Mouse (Mus musculus): ENCODE results near the gene Carm1. TPM values are rescaled to one million over a fixed set of nuclear protein-coding genes. Genes with fewer than 3 reads are reported as not detected.

Carm1 gene
- 33.7 and 36.1 TPM in 2 replicates for polyA plus RNA-seq (2015; fragmentation: Nextera tagmentation; extraction: Ambion mirVana)

DNA sequence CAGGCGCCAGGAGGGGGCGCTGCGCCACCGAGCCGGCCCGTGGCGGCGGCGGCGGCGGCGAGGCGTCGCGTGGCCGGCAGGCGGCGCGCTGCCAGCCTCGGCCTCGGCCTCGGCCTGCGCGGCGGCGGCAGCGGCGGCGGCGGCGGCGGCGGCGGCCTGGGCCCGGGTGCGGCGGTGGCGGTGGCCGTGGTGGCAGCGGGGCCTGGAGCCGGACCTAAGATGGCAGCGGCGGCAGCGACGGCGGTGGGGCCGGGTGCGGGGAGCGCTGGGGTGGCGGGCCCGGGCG, at the start of gene Carm1:
Gene Carm1 (plus strand): TSS at position 106 of the 286 bp plus-strand sequence.
- 1% methylated on average over 43 of the region's 52 CpGs for WGBS
- H3K27ac ChIP-seq (replicated peaks): peak within 1 kb of the TSS; percentile 99
- H3K36me3 ChIP-seq: peaks cover 6% of the 10 kb centered on the region
- H3K27me3 ChIP-seq (replicated peaks): no peaks in the 10 kb centered on the region
- peak within 1 kb of the TSS; percentile 79 for H3K4me3 ChIP-seq (replicated peaks)
- H3K9me3 ChIP-seq (replicated peaks): no peaks in the 10 kb centered on the region
- peaks cover 31% of the 10 kb centered on the region for H3K4me1 ChIP-seq
- peak within 1 kb of the TSS; percentile 79 for H3K4me2 ChIP-seq
- ATAC-seq (ENCODE audit: low FRiP score): no peak
- peak within 1 kb of the TSS; percentile 94 for H3K9ac ChIP-seq (replicated peaks)

DNA sequence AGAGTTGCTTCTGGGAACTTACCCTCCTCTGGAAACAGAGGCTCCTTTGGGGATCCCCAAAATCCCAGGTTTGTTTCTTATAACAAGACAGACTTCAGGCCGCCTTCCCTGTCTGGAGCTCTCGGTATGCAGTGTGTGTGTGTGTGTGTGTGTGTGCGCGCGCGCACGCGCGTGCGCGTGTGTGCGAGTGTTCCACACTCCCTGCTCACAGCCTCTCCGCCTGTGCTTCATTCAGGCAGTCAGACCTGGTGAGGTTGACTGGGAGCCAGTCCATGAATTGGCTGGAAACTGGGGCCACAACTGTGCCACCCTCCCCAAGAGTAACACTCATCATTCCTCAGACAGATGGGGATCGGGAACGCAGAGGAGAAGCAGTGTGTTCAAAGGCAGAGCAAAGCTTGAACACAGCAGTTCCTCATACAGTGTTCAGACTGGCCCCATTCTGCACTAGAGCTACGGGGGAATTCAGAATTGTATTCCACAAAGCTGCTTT, 49.6 kb upstream of the Carm1 start:
- no peaks in the 10 kb centered on the region for H3K4me1 ChIP-seq
- H3K4me3 ChIP-seq (replicated peaks): no peak overlapping the region
- WGBS: 92% methylated on average over 16 of the region's 16 CpGs
- no peak for ATAC-seq (ENCODE audit: low FRiP score)
- no peaks in the 10 kb centered on the region for H3K9me3 ChIP-seq (replicated peaks)
- no peak overlapping the region for H3K4me2 ChIP-seq
- no peak overlapping the region for H3K9ac ChIP-seq (replicated peaks)
- no peaks in the 10 kb centered on the region for H3K27me3 ChIP-seq (replicated peaks)
- peaks cover 44% of the 10 kb centered on the region for H3K36me3 ChIP-seq
- H3K27ac ChIP-seq (replicated peaks): peak overlapping the region; percentile 33; the same call in 1 of the 2 replicates

GRCm38 (mm10) chr9:21497664-21498063, 49.0 kb upstream of the Carm1 start:
- whole genome bisulfite sequencing: 95% methylated on average over 2 of the region's 2 CpGs
- peaks cover 44% of the 10 kb centered on the region for H3K36me3 ChIP-seq
- no peak overlapping the region for H3K9ac ChIP-seq (replicated peaks)
- no peaks in the 10 kb centered on the region for H3K9me3 ChIP-seq (replicated peaks)
- H3K27ac ChIP-seq (replicated peaks): 0 out of 2 replicates have a peak overlapping the region, but pooled peaks have one; percentile 33
- H3K4me2 ChIP-seq: no peak overlapping the region
- no peaks in the 10 kb centered on the region for H3K4me1 ChIP-seq
- H3K27me3 ChIP-seq (replicated peaks): no peaks in the 10 kb centered on the region
- no peak for ATAC-seq (ENCODE audit: low FRiP score)
- H3K4me3 ChIP-seq (replicated peaks): no peak overlapping the region

GRCm38 (mm10) chr9:21498284-21498902, 48.3 kb upstream of the Carm1 start:
- ATAC-seq (ENCODE audit: low FRiP score): no peak
- no peak overlapping the region for H3K9ac ChIP-seq (replicated peaks)
- H3K4me2 ChIP-seq: no peak overlapping the region
- WGBS: 89% methylated on average over 12 of the region's 12 CpGs
- H3K27ac ChIP-seq (replicated peaks): no peak overlapping the region
- no peaks in the 10 kb centered on the region for H3K4me1 ChIP-seq
- H3K36me3 ChIP-seq: peaks cover 52% of the 10 kb centered on the region
- H3K9me3 ChIP-seq (replicated peaks): no peaks in the 10 kb centered on the region
- H3K27me3 ChIP-seq (replicated peaks): no peaks in the 10 kb centered on the region
- H3K4me3 ChIP-seq (replicated peaks): no peak overlapping the region

DNA sequence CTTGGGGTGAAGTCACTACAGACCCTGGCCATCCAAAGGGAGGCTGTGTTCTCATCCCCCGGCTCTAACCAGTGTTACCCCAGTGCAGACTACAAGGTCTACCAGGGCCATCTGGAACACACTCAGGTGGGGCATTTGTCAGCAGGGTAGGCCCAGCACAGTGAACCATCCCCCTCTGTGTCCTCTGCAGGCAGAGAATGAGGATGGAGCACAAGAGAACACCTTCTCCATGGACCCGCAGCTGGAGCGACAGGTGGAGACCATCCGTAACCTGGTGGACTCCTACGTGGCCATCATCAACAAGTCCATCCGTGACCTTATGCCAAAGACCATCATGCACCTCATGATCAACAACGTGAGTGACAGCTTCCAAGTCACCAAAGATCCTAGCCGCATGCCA, 43.3 kb upstream of the Carm1 start:
- Histone ChIP-seq H3K27me3 (replicated peaks) (no peaks in the 10 kb centered on the region), H3K36me3 (peaks cover 69% of the 10 kb centered on the region)

GRCm38 (mm10) chr9:21505767-21506166, 40.9 kb upstream of the Carm1 start:
- peaks cover 56% of the 10 kb centered on the region for H3K36me3 ChIP-seq
- ATAC-seq (ENCODE audit: low FRiP score): no peak
- no peaks in the 10 kb centered on the region for H3K27me3 ChIP-seq (replicated peaks)

More for the DNA sequence above, 43.3 kb upstream of the Carm1 start:
- Histone ChIP-seq H3K4me3 (replicated peaks) (no peak overlapping the region), H3K27ac (replicated peaks) (no peak overlapping the region), H3K4me1 (no peaks in the 10 kb centered on the region), H3K4me2 (no peak overlapping the region), H3K9ac (replicated peaks) (no peak overlapping the region), H3K9me3 (replicated peaks) (no peaks in the 10 kb centered on the region)
- 96% methylated on average over 8 of the region's 8 CpGs for WGBS
- no peak for ATAC-seq (ENCODE audit: low FRiP score)

GRCm38 (mm10) chr9:21507753-21508430, 38.8 kb upstream of the Carm1 start:
- Histone ChIP-seq H3K4me3 (replicated peaks) (no peak overlapping the region), H3K4me2 (no peak overlapping the region), H3K9ac (replicated peaks) (no peak overlapping the region), H3K4me1 (peaks cover 19% of the 10 kb centered on the region), H3K9me3 (replicated peaks) (no peaks in the 10 kb centered on the region), H3K27ac (replicated peaks) (no peak overlapping the region), H3K36me3 (peaks cover 50% of the 10 kb centered on the region), H3K27me3 (replicated peaks) (no peaks in the 10 kb centered on the region)
- no peak for ATAC-seq (ENCODE audit: low FRiP score)
- 90% methylated on average over 15 of the region's 15 CpGs for WGBS

More at GRCm38 (mm10) chr9:21505767-21506166, 40.9 kb upstream of the Carm1 start:
- peaks cover 15% of the 10 kb centered on the region for H3K4me1 ChIP-seq
- no peak overlapping the region for H3K4me2 ChIP-seq
- no peak overlapping the region for H3K27ac ChIP-seq (replicated peaks)
- no peak overlapping the region for H3K9ac ChIP-seq (replicated peaks)
- no peaks in the 10 kb centered on the region for H3K9me3 ChIP-seq (replicated peaks)
- H3K4me3 ChIP-seq (replicated peaks): no peak overlapping the region

DNA sequence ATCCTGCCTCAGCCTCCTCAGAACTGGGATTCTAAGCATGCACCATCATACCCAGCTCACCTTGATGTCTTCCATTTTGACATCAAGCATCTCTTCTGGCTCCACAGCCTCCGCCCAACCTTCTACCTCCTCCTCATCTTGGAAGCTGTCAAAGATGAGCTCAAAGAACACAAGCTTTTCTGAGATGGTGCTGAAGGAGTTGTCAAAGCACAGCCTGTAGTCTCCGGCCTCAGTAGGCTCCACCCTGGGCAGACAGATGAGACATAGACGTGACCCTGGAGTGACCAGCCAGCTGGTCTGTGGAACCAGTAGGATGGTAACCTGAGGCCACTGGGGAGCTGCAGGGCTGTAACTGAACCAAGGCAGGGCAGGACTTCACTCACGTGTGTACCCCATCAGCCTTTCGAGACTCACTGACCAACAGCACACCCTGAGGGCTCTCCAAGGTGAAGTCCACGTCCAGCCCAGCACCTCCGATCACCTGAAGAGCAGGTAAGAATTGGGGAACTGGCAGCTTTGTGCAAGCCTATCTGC, 37.8 kb upstream of the Carm1 start:
- H3K4me3 ChIP-seq (replicated peaks): peak overlapping the region; percentile 83
- H3K9ac ChIP-seq (replicated peaks): peak overlapping the region; percentile 85
- H3K4me1 ChIP-seq: peaks cover 19% of the 10 kb centered on the region
- peak overlapping the region; percentile 94; the same call in 1 of the 2 replicates for H3K27ac ChIP-seq (replicated peaks)
- no peaks in the 10 kb centered on the region for H3K27me3 ChIP-seq (replicated peaks)
- no peak for ATAC-seq (ENCODE audit: low FRiP score)
- 80% methylated on average over 7 of the region's 7 CpGs for WGBS
- H3K9me3 ChIP-seq (replicated peaks): no peaks in the 10 kb centered on the region
- H3K4me2 ChIP-seq: peak overlapping the region; percentile 74
- H3K36me3 ChIP-seq: peaks cover 43% of the 10 kb centered on the region

- H3K4me2 ChIP-seq: peak within 1 kb of the TSS; percentile 74
- no peaks in the 10 kb centered on the region for H3K27me3 ChIP-seq (replicated peaks)
- H3K4me3 ChIP-seq (replicated peaks): peak within 1 kb of the TSS; percentile 83
- WGBS: under 1% methylated on average over 44 of the region's 44 CpGs
- peaks cover 33% of the 10 kb centered on the region for H3K36me3 ChIP-seq
- peak; percentile 95 for ATAC-seq (ENCODE audit: low FRiP score)
- H3K9ac ChIP-seq (replicated peaks): peak within 1 kb of the TSS; percentile 85
- H3K27ac ChIP-seq (replicated peaks): peak within 1 kb of the TSS; percentile 94
- H3K4me1 ChIP-seq: peaks cover 19% of the 10 kb centered on the region
- H3K9me3 ChIP-seq (replicated peaks): no peaks in the 10 kb centered on the region
Observed at GRCm38 (mm10) chr9:21509772-21510688, 36.7 kb upstream of the Carm1 start, which contains the start of gene Tmed1. Gene Tmed1, minus strand, starts transcription at chr9:21510252.

- Histone ChIP-seq H3K4me3 (replicated peaks) (peak overlapping the region; percentile 83), H3K27me3 (replicated peaks) (no peaks in the 10 kb centered on the region), H3K4me2 (peak overlapping the region; percentile 74), H3K9ac (replicated peaks) (peak overlapping the region; percentile 85), H3K9me3 (replicated peaks) (no peaks in the 10 kb centered on the region), H3K27ac (replicated peaks) (peak overlapping the region; percentile 94), H3K36me3 (peaks cover 27% of the 10 kb centered on the region), H3K4me1 (peaks cover 19% of the 10 kb centered on the region)
- ATAC-seq (ENCODE audit: low FRiP score): no peak
- 8% methylated on average over 7 of the region's 7 CpGs for WGBS
Observed at GRCm38 (mm10) chr9:21510689-21511015, 36.0 kb upstream of the Carm1 start.

DNA sequence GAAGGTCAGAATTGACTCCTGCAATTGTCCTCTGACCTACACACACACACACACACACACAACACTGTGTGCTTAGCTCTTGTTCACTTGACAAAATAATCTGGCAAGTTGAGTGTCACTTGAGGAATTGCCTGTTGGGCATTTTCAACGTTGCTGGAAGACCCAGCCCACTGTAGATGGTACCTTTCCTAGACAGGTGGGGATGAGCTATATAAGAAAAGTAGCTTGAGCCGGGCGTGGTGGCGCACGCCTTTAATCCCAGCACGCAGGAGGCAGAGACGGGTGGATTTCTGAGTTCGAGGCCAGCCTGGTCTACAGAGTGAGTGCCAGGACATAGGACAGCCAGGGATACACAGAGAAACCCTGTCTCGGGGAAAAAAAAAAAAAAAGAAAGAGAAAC, 35.6 kb upstream of the Carm1 start:
- no peak for ATAC-seq (ENCODE audit: low FRiP score)
- H3K36me3 ChIP-seq: peaks cover 23% of the 10 kb centered on the region
- WGBS: 85% methylated on average over 9 of the region's 9 CpGs

More for the DNA sequence above, 35.6 kb upstream of the Carm1 start:
- Histone ChIP-seq H3K9me3 (replicated peaks) (no peaks in the 10 kb centered on the region), H3K27ac (replicated peaks) (peak overlapping the region; percentile 94), H3K9ac (replicated peaks) (peak overlapping the region; percentile 85), H3K4me2 (peak overlapping the region; percentile 74), H3K27me3 (replicated peaks) (no peaks in the 10 kb centered on the region), H3K4me1 (peaks cover 19% of the 10 kb centered on the region), H3K4me3 (replicated peaks) (peak overlapping the region; percentile 83)
